Mouse (Mus musculus): ENCODE results near the gene Pi4k2a.

Pi4k2a gene

GRCm38 (mm10) chr19:42164188-42164587 lies 73.9 kb downstream of the Pi4k2a start:
- no peak for DNase-seq (ENCODE audit: low spot score)

- peak; percentile 64 for DNase-seq (ENCODE audit: low spot score)
Measured at GRCm38 (mm10) chr19:42166130-42166529, 75.9 kb downstream of the Pi4k2a start.

- no peak for DNase-seq (ENCODE audit: low spot score)
Measured at GRCm38 (mm10) chr19:42166766-42167165, 76.5 kb downstream of the Pi4k2a start.

- no peak for DNase-seq (ENCODE audit: low spot score)
Measured at GRCm38 (mm10) chr19:42167489-42167888, 77.2 kb downstream of the Pi4k2a start.

- DNase-seq (ENCODE audit: low spot score): no peak
Measured at GRCm38 (mm10) chr19:42169322-42169975, 79.2 kb downstream of the Pi4k2a start.

- DNase-seq (ENCODE audit: low spot score): peak; percentile 90
Measured at GRCm38 (mm10) chr19:42170025-42170969, 80.0 kb downstream of the Pi4k2a start.

All from left cerebral cortex, adult 11 months (tissue).